Mouse (Mus musculus) thymus, postnatal 4 days (tissue): ENCODE results near the gene 4930579G24Rik.
A peak's percentile ranks its signal among the peaks of the same experiment; 100 is the strongest.

ENCODE experiments used
- DNase-seq: peaks from one replicate; pipeline ENCODE4 v3.0.0; 2021

4930579G24Rik gene

GRCm38 (mm10) chr3:79628561-79629415, at the start of gene 4930579G24Rik:
4930579G24Rik (plus strand) TSS chr3:79629079.
- peak; percentile 93 for DNase-seq

GRCm38 (mm10) chr3:79579891-79580575, 48.8 kb upstream of the 4930579G24Rik start:
- DNase-seq = no peak

GRCm38 (mm10) chr3:79586804-79587203, 42.1 kb upstream of the 4930579G24Rik start:
- DNase-seq = peak; percentile 92

GRCm38 (mm10) chr3:79589671-79590070, 39.2 kb upstream of the 4930579G24Rik start:
- DNase-seq = no peak

GRCm38 (mm10) chr3:79590863-79591792, 37.8 kb upstream of the 4930579G24Rik start, which contains the start of gene Ppid:
Ppid (plus strand) TSS chr3:79591342.
- DNase-seq = peak; percentile 83

- no peak for DNase-seq
Measured at GRCm38 (mm10) chr3:79591793-79592471, 36.9 kb upstream of the 4930579G24Rik start.

- no peak for DNase-seq
Measured at GRCm38 (mm10) chr3:79595468-79595867, 33.4 kb upstream of the 4930579G24Rik start.

GRCm38 (mm10) chr3:79609886-79610285, 19.0 kb upstream of the 4930579G24Rik start:
- no peak for DNase-seq

GRCm38 (mm10) chr3:79627484-79628181, 1.2 kb upstream of the 4930579G24Rik start:
- DNase-seq = no peak

GRCm38 (mm10) chr3:79628182-79628560, 708 bp upstream of the 4930579G24Rik start:
- no peak for DNase-seq

- DNase-seq = no peak
Measured at GRCm38 (mm10) chr3:79629416-79629730, 494 bp downstream of the 4930579G24Rik start, which contains the start of gene Etfdh. Etfdh (minus strand) TSS chr3:79629500.

GRCm38 (mm10) chr3:79652129-79652528, 23.2 kb downstream of the 4930579G24Rik start:
- no peak for DNase-seq

- DNase-seq = no peak
Measured at GRCm38 (mm10) chr3:79656682-79657081, 27.8 kb downstream of the 4930579G24Rik start.

- peak; percentile 46 for DNase-seq
Measured at GRCm38 (mm10) chr3:79664787-79665408, 36.0 kb downstream of the 4930579G24Rik start.

GRCm38 (mm10) chr3:79670556-79670955, 41.7 kb downstream of the 4930579G24Rik start:
- DNase-seq = no peak

- no peak for DNase-seq
Measured at GRCm38 (mm10) chr3:79672188-79672587, 43.3 kb downstream of the 4930579G24Rik start.

GRCm38 (mm10) chr3:79673082-79673481, 44.2 kb downstream of the 4930579G24Rik start:
- peak; percentile 70 for DNase-seq

GRCm38 (mm10) chr3:79674641-79675040, 45.8 kb downstream of the 4930579G24Rik start:
- no peak for DNase-seq

GRCm38 (mm10) chr3:79676411-79676810, 47.5 kb downstream of the 4930579G24Rik start:
- no peak for DNase-seq
